Mouse (Mus musculus) spleen, adult 2 months (tissue): ENCODE results near the gene Zfp456. TPM values are rescaled to one million over a fixed set of nuclear protein-coding genes. Genes with fewer than 3 reads are reported as not detected.
"Not testable (repeated sequence)": the region's sequence is repeated elsewhere in the genome, so short reads cannot be mapped to it uniquely, and the experiment has no call there.

Source experiments
- DNase-seq, 2 experiments: peaks; one replicate each; pipeline versions ENCODE4 v3.0.0 to v3.0.0-alpha.2; 2012 to 2021; ENCODE audit warnings: low spot score in 2 of 2, low read depth in 1 of 2
- H3K27ac ChIP-seq: fragments of 200-500 bp; 2 replicates; pipeline ENCODE4 v1.5.1; 2012; ENCODE audit warnings: low read length, inconsistent platforms; ENCODE audit not compliant: insufficient read depth
- H3K27me3 ChIP-seq: fragments of 200-500 bp; 2 replicates; pipeline ENCODE4 v1.6.1; 2012; ENCODE audit warnings: mild to moderate bottlenecking, moderate library complexity, low read length, inconsistent platforms; ENCODE audit not compliant: control insufficient read depth, insufficient read depth
- H3K36me3 ChIP-seq: fragments of 200-500 bp; 2 replicates; pipeline ENCODE4 v1.6.1; 2012; ENCODE audit warnings: mild to moderate bottlenecking, low read length, inconsistent platforms; ENCODE audit not compliant: control insufficient read depth, insufficient read depth
- H3K4me1 ChIP-seq: fragments of 200-500 bp; 2 replicates; pipeline ENCODE4 v1.6.1; 2011; ENCODE audit warnings: inconsistent platforms; ENCODE audit not compliant: control insufficient read depth, insufficient read depth, insufficient read length
- H3K4me3 ChIP-seq: fragments of 200-500 bp; 2 replicates; pipeline ENCODE4 v1.5.1; 2011; ENCODE audit warnings: mild to moderate bottlenecking, inconsistent platforms; ENCODE audit not compliant: insufficient read depth, insufficient read length; ENCODE audit errors: extremely low read depth
- CTCF ChIP-seq: fragments of 200-500 bp; IDR thresholded peaks from 2 replicates; pipeline ENCODE4 v1.5.1; 2011; ENCODE audit warnings: mild to moderate bottlenecking, inconsistent platforms; ENCODE audit not compliant: insufficient read depth, insufficient read length, insufficient replicate concordance; ENCODE audit errors: extremely low read depth
- POLR2A ChIP-seq: fragments of 200-500 bp; IDR thresholded peaks from 2 replicates; pipeline ENCODE4 v1.6.1; 2011; ENCODE audit warnings: low read depth, low read length, inconsistent platforms
- WGBS: fragments of 180-500 bp; shearing (Covaris S2); methylation state at CpG from one replicate; pipeline ENCODE4 v1.1.7; 2018; 5-methylcytosine and 5-hydroxymethylcytosine counted together
- polyA plus RNA-seq: library from polyadenylated mRNA; depleted of rRNA; stranded (reverse); fragments of >200 nt; gene quantifications from 2 replicates; pipeline ENCODE4 v1.2.3, GENCODE M21; 2012; rRNA removed

The Zfp456 gene
- polyA plus RNA-seq = 0.19 and 0.30 TPM in 2 replicates

GRCm38 (mm10) chr13:67375050-67375911 is at the start of gene Zfp456, which contains the start of gene Gm28041:
TSS of gene Zfp456 (minus strand) at chr13:67375810.
TSS of gene Gm28041 (minus strand) at chr13:67375733.
- H3K4me1 ChIP-seq, H3K36me3 ChIP-seq, H3K27me3 ChIP-seq: not testable (repeated sequence)
- Histone ChIP-seq H3K27ac (peak within 1 kb of the TSS; percentile 82), H3K4me3 (peak within 1 kb of the TSS; percentile 66)
- peak; percentile 68 to 85 for DNase-seq
- 13% methylated on average over 15 of the region's 15 CpGs for WGBS

- H3K27me3 ChIP-seq, H3K36me3 ChIP-seq, H3K4me3 ChIP-seq, DNase-seq, H3K4me1 ChIP-seq, H3K27ac ChIP-seq: not testable (repeated sequence)
- 96% methylated on average over 2 of the region's 2 CpGs for whole genome bisulfite sequencing
These were observed 46.9 kb upstream of the Zfp456 start for GRCm38 (mm10) chr13:67422532-67422931.

GRCm38 (mm10) chr13:67421207-67421857 is 45.7 kb upstream of the Zfp456 start, which contains the start of gene Zfp459:
TSS of gene Zfp459 (minus strand) at chr13:67421418.
- TF ChIP-seq CTCF = no peak
- no peak for TF ChIP-seq POLR2A
- WGBS = 2% methylated on average over 22 of the region's 22 CpGs
- H3K4me1 ChIP-seq = no peaks in the 10 kb centered on the region
- peak; percentile 11 to 36 for DNase-seq
- H3K4me3 ChIP-seq = peak within 1 kb of the TSS; percentile 71
- H3K27me3 ChIP-seq = no peaks in the 10 kb centered on the region
- H3K36me3 ChIP-seq = no peaks in the 10 kb centered on the region
- no peak within 1 kb of the TSS for H3K27ac ChIP-seq

DNA sequence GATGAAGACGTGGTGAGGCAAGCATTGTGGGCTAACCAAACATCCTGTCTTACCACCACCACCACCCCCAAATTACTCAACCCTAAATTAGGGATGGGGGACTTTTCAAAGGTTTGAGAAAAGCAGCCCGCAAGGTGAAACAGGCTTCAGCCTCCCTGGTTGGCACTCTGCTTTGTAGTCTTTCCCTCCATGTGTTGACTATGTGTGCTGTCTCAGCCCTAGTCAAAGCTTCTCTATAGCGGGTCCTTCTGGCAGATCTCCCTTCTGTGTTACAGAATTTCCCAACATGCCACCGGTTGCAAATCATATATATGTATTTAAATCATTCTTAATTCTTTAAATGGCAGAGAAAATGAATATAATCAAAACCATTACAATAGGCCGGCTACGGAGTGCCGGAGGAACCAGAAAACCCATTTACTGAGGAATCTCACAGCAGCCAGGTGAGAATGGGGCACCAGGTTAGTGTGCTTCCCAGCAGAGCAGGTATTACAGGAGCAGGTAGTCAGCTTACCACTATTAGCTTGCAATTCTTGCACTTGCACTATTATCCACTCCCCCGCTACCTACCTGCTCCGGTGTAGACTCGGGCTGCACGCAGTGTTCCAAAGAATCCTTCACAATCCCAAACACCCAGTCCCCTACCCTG is 45.1 kb upstream of the Zfp456 start:
- H3K27ac ChIP-seq = no peak overlapping the region
- H3K27me3 ChIP-seq = no peaks in the 10 kb centered on the region
- WGBS = 43% methylated on average over 11 of the region's 11 CpGs
- no peaks in the 10 kb centered on the region for H3K36me3 ChIP-seq
- TF ChIP-seq CTCF = no peak
- TF ChIP-seq POLR2A = no peak
- DNase-seq = no peak
- no peaks in the 10 kb centered on the region for H3K4me1 ChIP-seq
- H3K4me3 ChIP-seq = peak overlapping the region; percentile 71

GRCm38 (mm10) chr13:67416811-67417210 is 41.2 kb upstream of the Zfp456 start:
- Histone ChIP-seq H3K27me3 (no peaks in the 10 kb centered on the region), H3K27ac (no peak overlapping the region), H3K36me3 (no peaks in the 10 kb centered on the region), H3K4me1 (no peaks in the 10 kb centered on the region), H3K4me3 (no peak overlapping the region)
- TF ChIP-seq POLR2A = no peak
- no peak for TF ChIP-seq CTCF
- WGBS = 92% methylated on average over 3 of the region's 3 CpGs
- DNase-seq = no peak

DNA sequence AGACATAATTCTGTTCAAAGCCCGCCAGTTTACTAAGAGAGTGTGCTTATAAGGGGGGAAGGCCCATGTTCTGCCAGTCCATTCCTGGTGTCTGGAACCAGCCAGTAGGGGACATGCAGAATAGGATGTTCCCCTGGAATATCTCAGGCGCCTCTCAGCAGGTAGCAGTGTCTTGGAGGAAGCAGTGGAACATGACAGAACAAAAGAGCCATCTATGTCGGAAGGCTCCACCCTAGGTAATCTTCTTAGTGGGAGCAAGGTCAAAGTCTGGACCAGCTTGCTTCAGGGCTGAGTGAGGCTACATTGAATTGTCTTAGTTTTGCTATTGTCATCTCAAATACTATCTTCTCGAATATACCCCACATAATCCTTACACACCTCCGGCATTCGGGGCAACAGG is 40.1 kb upstream of the Zfp456 start:
- no peak for TF ChIP-seq POLR2A
- TF ChIP-seq CTCF = no peak
- WGBS = 92% methylated on average over 6 of the region's 6 CpGs

DNA sequence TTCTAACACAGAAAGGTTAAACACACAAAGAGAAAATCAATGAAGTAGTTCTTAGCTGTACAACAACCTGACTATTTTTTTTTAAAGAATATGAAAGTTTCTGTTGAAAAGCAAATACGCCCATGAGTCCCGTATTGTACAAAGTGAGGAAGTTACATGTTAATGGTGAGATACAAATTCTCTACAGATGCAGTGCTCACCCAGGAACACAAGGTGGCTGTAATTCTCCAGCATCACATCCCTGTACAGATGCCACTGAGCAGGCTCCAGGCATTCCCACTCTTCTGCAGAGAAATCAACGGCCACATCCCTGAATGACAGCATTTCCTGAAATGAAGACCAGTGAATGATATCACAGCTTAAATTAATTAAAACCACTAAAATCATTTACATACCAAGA is 38.0 kb upstream of the Zfp456 start:
- H3K36me3 ChIP-seq, H3K4me3 ChIP-seq, H3K27me3 ChIP-seq, DNase-seq, H3K4me1 ChIP-seq, H3K27ac ChIP-seq: not testable (repeated sequence)
- 76% methylated on average over 3 of the region's 3 CpGs for WGBS

More for the DNA sequence above, 40.1 kb upstream of the Zfp456 start:
- no peaks in the 10 kb centered on the region for H3K27me3 ChIP-seq
- H3K4me3 ChIP-seq = no peak overlapping the region
- DNase-seq = no peak
- H3K4me1 ChIP-seq = no peaks in the 10 kb centered on the region
- no peaks in the 10 kb centered on the region for H3K36me3 ChIP-seq
- no peak overlapping the region for H3K27ac ChIP-seq
